Mouse (Mus musculus): ENCODE results near the gene Strn3. TPM values are rescaled to one million over a fixed set of nuclear protein-coding genes. Genes with fewer than 3 reads are reported as not detected.
A peak's percentile ranks its signal among the peaks of the same experiment; 100 is the strongest.
"Not testable (repeated sequence)": the region's sequence is repeated elsewhere in the genome, so short reads cannot be mapped to it uniquely, and the experiment has no call there.

The Strn3 gene
- total RNA-seq, 4 experiments from 2014 or later: 96.2 to 109 (median 103) TPM

GRCm38 (mm10) chr12:51694096-51694495 is 2.4 kb upstream of the Strn3 start:
- DNase-seq (ENCODE audit: low spot score): no peak

- DNase-seq (ENCODE audit: low spot score): no peak
Observed at GRCm38 (mm10) chr12:51693419-51693818, 1.7 kb upstream of the Strn3 start.

- DNase-seq (ENCODE audit: low spot score): not testable (repeated sequence)
Observed at GRCm38 (mm10) chr12:51692870-51693269, 1.2 kb upstream of the Strn3 start.

DNA sequence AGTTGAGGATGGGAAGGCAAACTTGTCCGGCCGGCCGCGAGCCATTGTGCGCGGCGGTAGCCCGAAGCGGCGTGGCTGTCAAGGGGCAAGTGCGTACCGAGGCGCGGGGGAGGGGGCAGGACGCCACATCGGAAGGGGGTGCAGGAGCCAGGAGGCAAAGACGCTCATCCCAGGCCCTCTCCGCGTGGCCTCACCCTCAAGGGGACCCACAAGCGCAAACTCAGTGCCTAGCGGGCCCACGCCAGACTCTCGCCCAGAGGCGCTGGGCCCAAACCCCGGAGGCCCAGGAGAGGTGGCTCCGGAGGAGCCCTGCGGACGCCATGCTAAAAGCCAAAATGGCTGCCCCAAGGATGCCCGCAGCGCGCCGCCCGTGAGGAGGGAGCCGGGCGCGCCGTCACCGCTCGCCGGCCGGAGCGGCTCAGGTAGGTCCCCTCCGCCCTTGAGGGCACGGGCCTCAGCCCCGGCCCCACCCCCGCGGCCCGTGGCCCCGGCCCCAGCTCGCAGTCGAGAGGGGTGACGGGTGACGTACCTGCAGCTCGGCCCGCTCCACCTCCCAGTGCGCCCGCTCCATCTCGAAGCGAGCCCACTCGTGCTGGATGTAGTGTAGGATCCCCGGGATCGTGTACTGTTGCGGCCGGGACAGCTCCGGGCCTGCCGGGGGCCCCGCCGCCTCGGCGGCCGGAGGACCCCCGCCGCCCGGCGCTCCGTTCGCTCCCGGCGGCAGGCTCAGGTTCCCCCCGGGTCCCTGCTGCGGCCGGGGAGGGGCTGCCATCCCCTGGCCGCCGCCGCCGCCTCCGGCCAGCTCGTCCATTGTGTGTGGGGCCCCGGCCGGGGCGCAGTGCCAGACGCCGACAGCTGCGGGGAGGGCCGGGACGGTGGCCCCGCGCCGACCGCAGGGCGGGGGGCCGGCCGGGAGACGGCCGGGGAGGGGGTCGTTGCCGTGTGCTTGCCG is 528 bp downstream of the Strn3 start, which contains the start of gene Ap4s1:
Gene Ap4s1, plus strand, starts transcription at position 141 of the 952 bp plus-strand sequence.
- peak; percentile 54 for DNase-seq (ENCODE audit: low spot score)

DNA sequence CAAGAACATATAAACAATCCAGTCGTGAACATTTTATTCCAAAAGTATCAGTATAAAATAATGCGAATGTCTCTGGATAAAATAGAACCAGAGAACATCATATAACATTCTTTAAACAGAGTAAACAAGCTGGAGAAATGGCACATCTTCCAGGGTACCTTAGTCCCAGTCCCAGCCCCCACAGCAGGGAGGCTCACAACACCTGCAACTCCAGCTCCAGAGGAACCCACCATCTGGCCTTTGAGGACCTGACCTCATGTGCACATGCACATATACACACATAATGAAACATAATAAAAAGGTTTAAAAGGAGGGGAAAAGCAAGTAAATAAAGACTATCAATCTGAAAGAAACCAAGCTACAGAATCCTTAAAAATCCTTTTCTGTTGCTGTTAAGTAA is 3.2 kb downstream of the Strn3 start:
- no peak for DNase-seq (ENCODE audit: low spot score)

DNA sequence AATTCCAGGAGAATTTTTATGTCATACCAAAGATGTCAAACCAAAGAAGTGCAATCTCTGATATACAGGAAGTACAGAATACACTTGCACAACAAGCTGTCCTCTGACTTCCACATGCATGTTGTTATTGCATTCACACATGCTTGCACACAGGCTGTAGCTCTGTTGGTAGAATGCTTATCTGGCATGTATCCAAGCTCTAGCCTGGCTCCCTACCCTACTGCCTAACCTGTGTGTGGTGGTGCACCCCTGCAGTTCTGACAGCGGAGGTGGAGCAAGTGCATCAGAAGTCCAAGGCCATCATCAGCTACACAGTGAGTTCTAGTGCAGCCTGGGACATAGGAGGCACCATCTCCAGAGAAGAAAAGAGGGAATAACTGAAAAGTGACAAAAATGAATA is 12.9 kb downstream of the Strn3 start:
- DNase-seq (ENCODE audit: low spot score): no peak

DNA sequence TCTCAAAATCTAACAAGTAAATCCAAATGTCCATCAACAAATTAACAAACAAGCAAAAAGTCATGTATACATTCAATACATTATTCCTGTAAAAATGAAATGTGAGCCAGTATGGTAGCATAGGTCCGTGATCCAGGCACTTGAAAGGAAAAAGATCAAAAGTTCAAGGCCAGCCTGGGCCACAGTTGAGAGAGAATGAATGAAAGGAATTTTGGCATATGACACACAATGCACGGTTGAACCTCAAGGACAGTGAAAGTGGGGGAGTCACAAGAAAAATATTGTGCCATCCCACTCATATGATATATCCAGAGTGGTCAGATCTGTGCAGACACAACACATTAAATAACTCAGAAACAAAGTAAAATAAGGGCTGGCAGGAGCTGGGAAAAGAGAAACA is 15.3 kb downstream of the Strn3 start:
- DNase-seq (ENCODE audit: low spot score): no peak

DNA sequence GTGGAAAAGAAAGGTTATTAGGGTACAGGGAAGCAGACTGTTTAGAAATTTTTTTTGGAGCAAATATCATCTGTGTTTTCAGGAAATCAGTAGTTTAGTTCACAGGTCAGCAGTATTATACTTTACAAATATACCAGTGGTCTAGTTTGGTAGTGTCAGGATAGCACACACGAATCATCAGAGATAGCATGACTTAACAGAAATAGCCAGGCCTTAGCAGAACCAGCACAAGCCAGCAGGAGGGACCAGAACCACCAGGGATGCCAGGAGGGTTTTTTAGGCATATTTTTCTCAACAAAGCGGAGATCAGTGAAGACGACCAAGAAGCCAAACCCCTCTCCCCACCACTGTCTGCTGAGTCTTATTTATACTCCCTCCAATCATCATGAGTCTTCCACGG is 18.4 kb downstream of the Strn3 start:
- DNase-seq (ENCODE audit: low spot score): no peak

- no peak for DNase-seq (ENCODE audit: low spot score)
Observed at GRCm38 (mm10) chr12:51671231-51671891, 20.3 kb downstream of the Strn3 start.

DNA sequence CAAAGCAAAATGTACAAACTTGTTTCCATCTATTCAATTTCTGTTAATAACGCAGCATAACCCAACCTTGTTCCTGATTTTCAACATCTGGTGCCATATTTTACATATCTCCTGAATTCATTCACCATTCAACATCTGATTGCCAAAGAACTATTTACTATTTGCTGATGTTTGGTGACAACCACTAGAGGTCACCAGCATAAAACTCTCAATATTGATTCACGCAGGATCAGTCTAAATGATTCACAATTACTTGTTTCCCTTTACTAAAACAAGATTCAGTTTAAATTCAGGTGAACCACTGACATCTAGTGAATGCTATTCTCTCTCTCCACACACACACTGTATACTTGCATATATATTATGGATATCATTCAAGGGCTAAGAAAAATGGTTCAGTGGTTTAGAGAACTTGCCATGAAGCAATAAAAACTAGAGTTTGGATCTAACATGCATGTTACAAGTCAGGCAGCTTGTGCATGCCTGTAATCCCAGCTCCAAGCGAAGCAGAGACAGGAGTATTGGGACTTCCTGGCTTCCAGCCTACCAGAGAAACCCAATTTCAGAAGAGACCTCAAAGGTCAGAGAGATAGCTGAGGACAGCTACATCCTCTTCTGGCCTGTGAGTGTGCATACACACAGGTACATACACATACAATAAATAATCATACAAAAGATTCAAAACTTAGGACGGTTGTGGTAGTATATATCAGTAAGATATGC is 24.8 kb downstream of the Strn3 start:
- DNase-seq (ENCODE audit: low spot score): no peak

DNA sequence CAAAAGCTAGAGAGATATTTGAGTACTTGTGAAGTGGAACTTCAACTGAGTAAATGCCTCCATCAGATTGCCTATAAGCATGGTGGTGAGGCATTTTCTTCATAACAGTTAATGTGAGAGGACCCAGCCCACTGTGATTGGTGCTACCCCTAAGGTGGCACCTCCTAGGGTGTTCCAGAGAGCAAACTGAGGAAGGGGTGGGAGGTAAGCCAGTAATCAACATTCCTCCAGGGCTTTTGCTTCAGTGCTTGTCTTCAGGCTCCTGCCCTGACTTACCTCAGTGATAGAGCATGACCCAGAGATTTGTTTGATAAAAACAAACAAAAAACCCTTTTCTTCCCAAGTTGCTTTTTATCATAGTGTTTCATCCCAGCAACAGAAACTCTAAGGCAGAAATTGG is 27.8 kb downstream of the Strn3 start:
- no peak for DNase-seq (ENCODE audit: low spot score)

DNA sequence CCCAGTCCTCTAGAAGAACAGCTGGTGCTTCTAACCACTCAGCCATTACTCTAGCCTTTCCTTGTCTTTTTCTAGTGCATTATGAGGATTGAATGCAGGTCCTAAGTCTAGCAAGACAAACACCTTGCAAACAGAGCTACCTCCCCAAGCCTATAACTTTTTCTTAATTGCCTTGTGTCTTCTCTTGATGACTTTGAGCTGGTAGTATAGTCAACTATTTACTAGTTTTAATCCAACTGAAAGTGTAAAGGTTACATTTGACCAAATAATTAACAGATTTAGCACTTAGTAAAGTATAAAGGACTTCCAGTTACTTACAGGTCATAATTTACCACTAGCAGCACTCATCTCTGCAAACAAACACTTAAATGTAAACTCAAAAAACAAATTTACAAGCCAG is 28.7 kb downstream of the Strn3 start:
- no peak for DNase-seq (ENCODE audit: low spot score)

DNA sequence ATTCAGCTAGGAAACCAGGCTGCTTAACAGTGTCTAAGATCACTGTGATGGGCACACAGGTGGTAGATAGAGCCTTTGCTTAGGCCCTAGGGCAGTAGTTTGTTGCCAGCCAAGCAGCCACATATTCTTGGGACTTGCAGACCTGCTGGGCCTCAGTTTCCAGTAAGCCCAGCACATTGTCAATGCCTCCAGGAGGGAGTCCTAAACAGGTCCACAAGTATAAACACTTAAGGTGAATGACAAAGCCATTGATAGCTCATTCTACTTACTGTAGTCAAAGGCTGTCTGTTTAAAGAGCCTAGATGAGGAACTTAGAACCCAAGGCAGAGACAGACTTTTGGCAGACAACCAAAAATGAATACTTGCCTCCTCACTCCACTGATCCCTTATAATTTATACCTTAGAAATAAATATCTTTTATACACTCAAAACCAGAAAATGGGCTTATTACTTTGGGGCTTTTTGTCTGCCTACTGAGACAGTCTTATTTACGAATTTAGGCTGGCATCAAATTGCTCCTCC is 35.7 kb downstream of the Strn3 start:
- DNase-seq (ENCODE audit: low spot score): no peak

GRCm38 (mm10) chr12:51649401-51649800 is 42.3 kb downstream of the Strn3 start:
- not testable (repeated sequence) for DNase-seq (ENCODE audit: low spot score)

- DNase-seq (ENCODE audit: low spot score): no peak
Observed at GRCm38 (mm10) chr12:51641871-51642270, 49.8 kb downstream of the Strn3 start.

DNA sequence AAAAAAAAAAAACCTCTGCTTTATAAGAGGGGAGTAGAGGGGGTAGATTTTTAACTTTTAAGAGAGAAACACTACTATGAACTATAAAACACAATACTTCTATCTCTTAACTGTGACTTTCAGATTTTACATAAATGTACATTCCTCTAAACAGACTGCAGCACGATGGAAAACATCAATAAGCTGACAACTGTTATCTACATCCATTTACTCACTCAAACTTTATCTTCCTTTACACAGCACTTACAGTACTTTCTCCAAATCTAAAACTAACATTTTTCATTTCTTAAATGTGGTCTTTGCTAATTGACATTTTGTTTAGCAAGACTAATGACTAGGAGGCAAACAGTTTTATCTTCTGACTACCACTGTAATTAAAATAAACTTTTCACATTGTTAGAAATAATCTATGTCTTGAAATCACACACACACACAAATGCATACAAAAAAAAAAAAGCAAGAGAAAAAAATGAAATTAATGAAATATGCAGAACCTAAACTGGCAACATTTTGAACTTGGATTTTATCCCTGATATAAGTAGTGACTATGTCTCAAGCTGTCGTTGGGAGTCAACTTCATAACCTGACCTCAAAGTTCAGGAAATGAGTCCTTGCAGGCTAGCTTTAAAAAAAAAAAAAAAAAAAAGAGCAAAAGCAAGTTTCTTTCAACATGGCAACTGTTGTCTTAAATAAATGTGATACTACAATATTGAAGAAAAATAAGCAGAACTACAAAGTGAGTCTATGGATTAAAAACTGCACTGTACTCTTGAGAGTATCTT is 54.8 kb downstream of the Strn3 start:
- DNase-seq (ENCODE audit: low spot score): no peak

DNA sequence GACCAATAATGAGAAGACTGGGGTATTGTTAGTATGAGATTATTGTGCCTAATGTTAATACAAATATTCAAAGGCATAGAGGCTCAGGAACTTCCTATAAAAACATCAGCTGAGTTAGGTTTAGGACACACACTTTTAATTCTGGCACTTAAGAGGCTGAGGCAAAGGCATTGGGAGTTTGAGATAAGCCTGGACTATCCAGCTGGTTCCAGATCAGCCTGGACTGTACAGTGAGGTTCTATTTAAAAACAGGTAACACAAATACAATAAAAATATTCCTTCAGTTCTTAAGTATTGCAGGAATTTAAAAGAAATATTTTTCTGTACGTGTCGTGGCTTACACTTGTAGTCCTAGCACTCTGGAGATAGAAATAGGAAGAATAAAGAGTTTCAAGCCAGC is 55.4 kb downstream of the Strn3 start:
- DNase-seq (ENCODE audit: low spot score): peak; percentile 31

DNA sequence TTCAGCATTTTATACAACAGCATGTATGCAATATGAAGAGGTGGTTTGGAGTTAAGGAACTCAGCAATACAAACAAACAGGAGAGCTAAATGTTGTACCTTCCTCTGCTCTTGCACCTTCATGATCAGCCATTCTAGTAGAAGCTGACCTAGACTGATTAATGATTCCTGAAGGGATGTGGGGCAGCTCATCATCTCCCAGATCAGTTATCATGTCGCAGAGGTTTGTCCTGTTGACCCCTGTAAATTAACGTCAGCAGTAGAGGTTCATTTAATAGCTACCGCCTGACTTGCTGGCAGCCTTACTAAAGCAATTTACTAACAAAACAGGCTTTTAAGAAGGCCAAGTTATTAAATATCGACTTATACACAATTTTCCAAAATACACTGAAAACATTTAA is 58.2 kb downstream of the Strn3 start:
- no peak for DNase-seq (ENCODE audit: low spot score)

GRCm38 (mm10) chr12:51623366-51623694 is 68.4 kb downstream of the Strn3 start:
- DNase-seq (ENCODE audit: low spot score): no peak

- DNase-seq (ENCODE audit: low spot score): no peak
Observed at GRCm38 (mm10) chr12:51622670-51623365, 68.9 kb downstream of the Strn3 start.

DNA sequence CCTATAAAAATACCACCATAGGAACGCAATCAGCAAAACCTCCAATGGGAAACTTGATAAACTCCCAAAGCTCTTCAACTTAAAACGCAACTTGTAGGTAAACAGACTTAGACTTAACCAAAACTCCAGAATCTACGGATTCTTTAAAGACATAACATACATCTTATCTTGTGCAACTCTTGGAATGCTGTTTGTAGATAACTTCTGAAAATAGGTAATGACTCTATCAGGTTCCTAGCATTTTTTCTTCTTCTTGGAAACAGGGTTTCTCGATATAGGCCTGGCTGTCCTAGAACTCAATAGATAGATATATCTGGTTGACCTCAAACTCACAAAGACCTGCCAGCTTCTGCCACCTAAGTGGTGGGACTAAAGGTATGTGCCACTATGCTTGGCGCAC is 70.5 kb downstream of the Strn3 start:
- no peak for DNase-seq (ENCODE audit: low spot score)
